Mouse (Mus musculus) neural tube, embryonic 10.5 days (tissue): Measurements from ENCODE around the gene Kcnip3.

Experiments
- DNase-seq: peaks from one replicate; pipeline ENCODE4 v3.0.0-alpha.2; 2017; ENCODE audit warnings: low spot score; ENCODE audit errors: extremely low spot score

Kcnip3 gene

GRCm38 (mm10) chr2:127522006-127522441 is at the start of gene Kcnip3:
Gene Kcnip3, minus strand, starts transcription at chr2:127522094.
- peak; percentile 40 for DNase-seq

- DNase-seq = peak; percentile 90
Observed at GRCm38 (mm10) chr2:127559070-127559966, 37.4 kb upstream of the Kcnip3 start.

GRCm38 (mm10) chr2:127551078-127551477 is 29.2 kb upstream of the Kcnip3 start:
- no peak for DNase-seq

GRCm38 (mm10) chr2:127550446-127550845 is 28.6 kb upstream of the Kcnip3 start:
- DNase-seq = no peak

- no peak for DNase-seq
Observed at GRCm38 (mm10) chr2:127549711-127550110, 27.8 kb upstream of the Kcnip3 start.

- DNase-seq = no peak
Observed at GRCm38 (mm10) chr2:127548342-127549074, 26.6 kb upstream of the Kcnip3 start.

- no peak for DNase-seq
Observed at GRCm38 (mm10) chr2:127541697-127542096, 19.8 kb upstream of the Kcnip3 start.

GRCm38 (mm10) chr2:127541185-127541584 is 19.3 kb upstream of the Kcnip3 start, which contains the start of gene Prom2:
Gene Prom2, minus strand, starts transcription at chr2:127541467.
- DNase-seq = no peak

- no peak for DNase-seq
Observed at GRCm38 (mm10) chr2:127539494-127539893, 17.6 kb upstream of the Kcnip3 start.

- DNase-seq = no peak
Observed at GRCm38 (mm10) chr2:127537548-127537947, 15.7 kb upstream of the Kcnip3 start.

GRCm38 (mm10) chr2:127535363-127535762 is 13.5 kb upstream of the Kcnip3 start:
- DNase-seq = no peak

GRCm38 (mm10) chr2:127532379-127532778 is 10.5 kb upstream of the Kcnip3 start:
- DNase-seq = peak; percentile 43

GRCm38 (mm10) chr2:127531592-127531991 is 9.7 kb upstream of the Kcnip3 start:
- no peak for DNase-seq

GRCm38 (mm10) chr2:127530418-127530817 is 8.5 kb upstream of the Kcnip3 start:
- no peak for DNase-seq

GRCm38 (mm10) chr2:127525004-127525775 is 3.3 kb upstream of the Kcnip3 start:
- no peak for DNase-seq

GRCm38 (mm10) chr2:127523950-127524729 is 2.2 kb upstream of the Kcnip3 start:
- DNase-seq = no peak

GRCm38 (mm10) chr2:127521172-127522005 is 505 bp downstream of the Kcnip3 start:
- peak; percentile 54 for DNase-seq

- no peak for DNase-seq
Observed at GRCm38 (mm10) chr2:127520123-127520522, 1.8 kb downstream of the Kcnip3 start.

- DNase-seq = no peak
Observed at GRCm38 (mm10) chr2:127519308-127519707, 2.6 kb downstream of the Kcnip3 start.

- no peak for DNase-seq
Observed at GRCm38 (mm10) chr2:127518831-127519230, 3.1 kb downstream of the Kcnip3 start.
